Mouse (Mus musculus): ENCODE measurements around the gene Ficd.
A peak's percentile ranks its signal among the peaks of the same experiment; 100 is the strongest.

The Ficd gene

DNA sequence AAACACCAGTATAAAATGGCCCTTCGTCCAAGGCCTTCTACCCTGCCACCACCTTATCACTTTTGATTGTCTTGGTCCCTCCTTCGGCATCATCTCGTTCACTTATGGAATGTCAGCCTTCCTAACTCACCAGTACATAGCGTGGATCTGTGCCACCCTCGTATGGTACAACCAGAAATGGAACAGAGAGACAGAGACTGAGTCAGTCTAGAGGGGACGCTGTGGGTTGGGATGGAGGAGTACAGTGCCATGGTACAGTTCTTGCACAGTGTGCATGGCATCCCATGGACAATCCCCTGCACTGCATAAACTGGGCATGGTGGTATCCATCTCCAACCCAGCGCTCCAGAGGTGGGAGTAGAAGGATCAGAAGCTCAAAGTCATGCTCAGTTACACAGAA lies 6.9 kb upstream of the Ficd start:
- DNase-seq (ENCODE audit: low read depth in 1 of 2, low spot score in 2 of 2): no peak

DNA sequence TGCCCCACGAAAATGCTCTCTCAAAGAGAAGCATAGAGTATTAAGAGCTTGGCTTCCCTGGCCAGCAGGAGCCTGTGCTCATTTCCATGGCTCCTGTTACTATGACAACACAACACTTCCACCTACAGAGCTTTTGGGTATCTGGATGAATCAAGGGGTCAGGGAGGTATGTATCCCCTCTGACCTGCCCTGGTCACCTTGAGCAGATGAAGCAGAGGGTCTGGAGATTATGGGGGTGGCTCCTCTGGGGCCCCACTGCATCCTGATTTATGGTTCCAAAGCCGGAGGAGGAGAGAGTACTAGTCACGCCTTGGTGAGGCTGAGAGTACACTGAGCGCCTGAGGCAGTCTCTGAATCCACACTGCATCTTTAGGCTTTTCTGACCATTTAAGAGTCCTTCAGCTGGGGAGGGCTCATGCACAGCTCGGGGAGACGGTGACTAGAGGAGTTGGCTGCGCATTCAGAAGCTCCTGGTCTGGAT lies 4.9 kb upstream of the Ficd start:
- no peak for DNase-seq (ENCODE audit: low read depth in 1 of 2, low spot score in 2 of 2)

DNA sequence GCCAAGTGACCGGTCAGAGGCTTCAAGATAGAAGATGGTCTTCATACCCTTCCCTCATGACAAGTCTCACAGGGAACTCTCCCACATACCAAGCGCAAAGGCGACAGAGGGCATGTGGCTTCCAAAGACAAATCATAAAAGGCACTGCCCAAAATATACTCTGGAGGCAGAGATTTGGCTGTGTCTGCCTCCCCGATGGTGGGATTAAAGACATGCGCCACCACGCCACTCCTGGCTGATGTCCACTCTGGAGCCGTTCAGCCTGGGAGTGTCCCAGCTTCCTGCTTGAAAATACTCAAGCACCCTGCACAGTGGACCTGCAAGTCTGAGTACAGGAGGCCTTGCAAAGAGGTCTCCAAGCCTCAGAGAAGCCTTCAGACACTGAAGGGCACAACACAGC lies 4.4 kb upstream of the Ficd start:
- DNase-seq (ENCODE audit: low read depth in 1 of 2, low spot score in 2 of 2): no peak

DNA sequence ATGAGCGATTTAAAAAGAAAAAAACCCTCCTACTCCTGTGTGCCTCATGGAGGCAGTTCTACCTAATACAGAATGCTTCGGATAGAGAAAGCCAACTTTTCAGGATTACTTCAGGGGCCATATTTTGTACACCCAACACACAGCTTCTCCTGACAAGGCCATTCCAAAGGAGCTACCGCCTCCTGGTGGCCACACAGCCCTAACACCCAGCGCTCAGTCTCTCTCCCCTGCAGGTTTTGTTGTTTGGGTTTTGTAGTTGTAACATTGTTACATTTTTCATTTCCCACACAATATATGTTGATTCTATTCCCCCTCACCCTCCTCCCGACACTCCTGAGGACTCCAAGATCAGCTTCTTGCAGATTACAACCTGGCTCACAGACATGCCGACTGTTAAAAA lies 3.4 kb upstream of the Ficd start:
- DNase-seq (ENCODE audit: low read depth in 1 of 2, low spot score in 2 of 2): no peak

DNA sequence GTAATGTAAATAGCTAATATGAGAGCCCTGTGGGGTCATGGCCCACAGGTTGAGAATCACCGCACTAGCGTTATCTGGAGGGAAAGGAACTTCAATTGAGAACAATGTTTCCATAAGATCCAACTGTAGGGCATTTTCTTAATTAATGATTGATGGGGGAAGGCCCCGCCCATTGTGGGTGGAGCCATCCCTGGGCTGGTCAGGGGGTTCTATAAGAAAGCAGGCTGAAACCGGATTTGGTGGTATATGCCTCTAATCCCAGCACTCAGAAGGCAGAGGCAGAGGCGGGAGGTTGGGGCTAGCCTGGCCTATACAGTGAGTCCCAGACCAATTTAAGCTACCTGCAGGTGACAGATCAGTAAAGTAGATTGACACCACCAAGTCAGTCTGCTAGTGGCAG lies 1.2 kb upstream of the Ficd start:
- DNase-seq (ENCODE audit: low read depth in 1 of 2, low spot score in 2 of 2): no peak

DNA sequence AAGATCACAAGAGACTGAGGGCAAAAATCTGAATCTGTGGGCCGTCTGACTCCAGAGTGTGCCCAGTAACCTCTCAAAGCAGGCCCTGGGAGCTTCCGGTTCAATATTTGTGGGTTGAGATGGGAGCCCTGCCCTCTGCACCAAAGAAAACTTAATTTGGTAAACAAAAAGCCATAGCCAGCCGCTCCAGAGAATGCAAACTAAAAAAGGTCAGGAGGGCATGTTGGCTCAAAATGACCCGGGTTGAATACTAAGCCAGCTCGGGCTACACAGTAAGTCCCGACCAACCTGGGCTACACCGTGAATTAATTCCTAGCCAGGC lies 619 bp upstream of the Ficd start:
- no peak for DNase-seq (ENCODE audit: low read depth in 1 of 2, low spot score in 2 of 2)

DNA sequence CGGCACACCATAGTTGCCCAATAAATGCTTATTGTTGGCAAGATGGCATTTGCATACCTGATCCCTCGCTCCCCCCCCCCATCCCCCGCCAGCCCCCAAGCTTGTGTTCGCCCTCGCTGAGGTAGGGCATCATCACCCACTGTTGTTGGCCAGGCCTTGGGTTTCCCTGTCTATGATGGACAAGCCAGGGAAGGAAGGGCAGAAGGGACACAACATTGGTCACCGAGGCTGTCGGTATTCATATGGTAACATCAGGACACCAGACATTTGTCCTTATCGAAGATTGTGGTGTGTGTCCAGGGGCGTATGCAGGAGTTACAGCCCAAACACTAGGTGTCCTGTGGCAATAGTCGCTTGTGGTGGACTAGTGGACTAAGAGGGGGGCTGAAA lies 505 bp downstream of the Ficd start:
- DNase-seq (ENCODE audit: low read depth in 1 of 2, low spot score in 2 of 2): no peak

DNA sequence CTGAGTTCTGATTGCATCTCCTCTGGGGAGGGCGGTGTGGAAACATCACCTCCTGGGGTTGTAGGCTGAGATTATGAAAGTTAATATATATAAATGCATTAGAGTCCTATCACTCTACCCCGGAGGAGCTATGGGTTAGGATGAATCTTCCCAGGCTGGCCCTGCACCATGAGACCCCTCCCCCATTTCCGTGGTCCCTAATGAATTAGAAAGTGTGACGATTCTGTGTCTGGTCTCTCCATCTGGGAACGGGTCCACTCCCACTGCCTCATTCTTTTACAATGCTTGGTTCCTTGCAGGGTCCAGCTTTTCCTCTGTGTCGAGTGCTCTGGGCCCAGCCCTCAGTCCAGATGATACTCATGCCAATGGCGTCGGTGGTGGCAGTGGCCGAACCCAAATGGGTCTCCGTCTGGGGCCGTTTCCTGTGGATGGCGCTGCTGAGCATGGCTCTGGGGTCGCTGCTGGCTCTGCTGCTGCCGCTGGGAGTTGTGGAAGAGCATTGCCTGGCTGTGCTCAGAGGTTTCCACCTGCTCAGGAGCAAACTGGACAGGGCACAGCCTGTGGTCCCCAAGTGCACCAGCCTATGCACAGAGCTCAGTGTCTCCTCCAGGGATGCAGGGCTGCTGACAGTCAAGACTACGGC lies 1.0 kb downstream of the Ficd start:
- no peak for DNase-seq (ENCODE audit: low read depth in 1 of 2, low spot score in 2 of 2)

DNA sequence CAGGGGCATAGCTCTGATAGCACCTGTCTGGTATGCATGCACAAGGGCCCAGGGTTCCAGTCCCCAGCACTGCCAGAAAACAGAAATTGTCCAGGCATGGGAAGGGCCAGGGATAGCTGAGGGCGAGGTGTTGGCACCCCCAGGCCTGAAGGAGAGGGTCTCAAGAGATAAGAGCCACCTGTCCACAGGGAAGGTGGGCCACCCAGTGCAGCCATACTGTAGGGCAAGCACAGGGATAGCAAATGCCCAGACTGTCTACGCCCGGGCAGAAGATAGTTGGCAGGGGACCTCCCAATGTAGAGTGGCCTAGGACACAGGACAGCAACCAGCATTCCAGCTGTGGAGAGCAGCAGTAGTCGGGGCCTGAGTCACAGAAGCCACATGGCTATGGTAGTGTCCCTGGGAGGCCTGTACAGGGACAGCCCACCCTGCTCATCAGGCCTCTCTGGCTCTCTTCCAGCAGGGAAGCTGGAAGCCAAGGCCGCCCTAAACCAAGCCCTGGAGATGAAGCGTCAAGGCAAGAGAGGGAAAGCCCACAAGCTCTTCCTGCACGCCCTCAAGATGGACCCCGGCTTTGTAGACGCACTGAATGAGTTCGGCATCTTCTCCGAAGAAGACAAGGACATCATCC lies 2.1 kb downstream of the Ficd start:
- DNase-seq (ENCODE audit: low read depth in 1 of 2, low spot score in 2 of 2): no peak

DNA sequence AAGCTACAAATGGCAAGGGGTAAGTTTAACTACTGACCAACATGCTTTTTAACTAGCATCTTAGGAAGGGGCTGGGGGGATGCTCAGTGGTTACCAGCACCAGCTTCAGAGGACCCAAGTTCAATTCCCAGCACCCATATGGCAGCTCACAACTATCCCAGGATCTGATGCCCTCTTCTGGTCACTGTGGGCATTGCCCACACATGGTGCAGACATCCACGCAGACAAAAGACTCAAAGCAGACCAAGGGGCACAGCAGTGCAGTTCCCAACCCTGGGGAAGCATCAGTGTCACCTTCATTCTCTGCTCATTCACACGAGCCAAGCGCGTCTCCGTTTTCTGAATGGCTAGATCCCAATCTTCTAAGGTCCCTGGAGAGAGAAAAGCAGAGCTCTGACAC lies 12.0 kb downstream of the Ficd start:
- DNase-seq (ENCODE audit: low read depth in 1 of 2, low spot score in 2 of 2): no peak

DNA sequence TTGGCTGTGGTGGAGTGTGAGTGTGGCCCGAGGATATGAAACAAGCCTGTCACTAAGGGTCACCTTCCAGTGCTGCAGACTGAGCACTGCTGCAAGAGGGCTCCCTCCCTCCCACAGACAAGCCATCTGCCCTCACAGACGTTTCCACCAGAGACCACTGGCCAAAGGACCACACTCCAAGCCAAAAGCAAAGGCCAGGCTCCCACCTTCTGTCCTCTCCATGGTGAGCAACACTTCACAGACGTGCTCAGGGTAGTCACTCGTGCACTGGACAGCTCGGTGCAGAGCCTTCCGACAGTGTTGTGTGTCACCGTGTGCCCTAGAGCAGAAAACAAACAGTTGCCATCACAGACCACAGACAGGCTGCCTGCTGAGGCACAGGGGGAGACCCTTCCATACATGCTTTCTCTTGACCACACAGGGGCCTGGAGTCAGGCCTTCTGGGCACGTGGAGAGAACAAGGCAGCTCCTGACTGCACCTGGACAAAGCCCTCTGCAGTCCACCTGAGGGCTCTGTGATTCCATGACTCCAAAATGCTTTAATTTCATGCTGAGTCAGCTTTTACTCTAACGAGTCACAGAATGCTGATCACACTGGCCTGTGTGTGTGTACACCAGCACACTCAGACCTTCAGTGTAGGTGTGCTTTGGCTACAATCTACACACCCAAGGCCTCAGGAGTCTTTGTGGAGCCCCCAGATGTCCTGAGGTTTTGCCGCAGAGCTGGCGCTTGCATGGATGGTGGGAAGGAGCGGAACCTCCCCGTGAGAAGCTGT lies 13.1 kb downstream of the Ficd start:
- DNase-seq (ENCODE audit: low read depth in 1 of 2, low spot score in 2 of 2): no peak

DNA sequence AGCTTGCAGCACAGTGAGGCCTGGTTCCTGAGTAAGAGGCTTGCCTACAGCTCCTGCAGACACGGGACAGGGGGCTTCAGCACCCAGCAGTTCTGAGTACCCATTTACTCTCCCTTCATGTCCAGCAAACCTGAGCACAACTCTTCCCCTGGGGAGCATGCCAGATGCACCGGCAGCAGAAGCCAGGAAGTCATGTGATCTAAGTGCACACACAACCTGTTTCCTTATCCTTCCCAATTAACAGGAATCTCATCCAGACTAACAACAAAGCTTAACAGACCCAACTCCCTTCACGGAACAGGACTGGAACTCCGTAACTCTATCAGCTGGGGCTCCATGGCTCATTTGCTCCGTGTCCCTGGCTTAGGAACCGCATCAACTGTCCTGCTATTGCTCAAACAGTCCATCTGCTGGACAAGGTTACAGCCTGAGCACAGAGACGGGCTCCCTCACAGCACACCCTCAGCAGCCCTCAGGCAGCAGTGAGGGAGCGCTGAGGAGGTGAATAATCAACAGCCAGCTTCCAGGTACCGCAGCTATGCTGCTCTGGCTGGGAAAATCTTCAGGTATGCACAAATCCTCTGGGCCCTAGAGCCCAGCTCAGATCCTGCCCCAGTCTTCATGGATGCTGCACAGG lies 16.0 kb downstream of the Ficd start:
- DNase-seq (ENCODE audit: low read depth in 1 of 2, low spot score in 2 of 2): no peak

DNA sequence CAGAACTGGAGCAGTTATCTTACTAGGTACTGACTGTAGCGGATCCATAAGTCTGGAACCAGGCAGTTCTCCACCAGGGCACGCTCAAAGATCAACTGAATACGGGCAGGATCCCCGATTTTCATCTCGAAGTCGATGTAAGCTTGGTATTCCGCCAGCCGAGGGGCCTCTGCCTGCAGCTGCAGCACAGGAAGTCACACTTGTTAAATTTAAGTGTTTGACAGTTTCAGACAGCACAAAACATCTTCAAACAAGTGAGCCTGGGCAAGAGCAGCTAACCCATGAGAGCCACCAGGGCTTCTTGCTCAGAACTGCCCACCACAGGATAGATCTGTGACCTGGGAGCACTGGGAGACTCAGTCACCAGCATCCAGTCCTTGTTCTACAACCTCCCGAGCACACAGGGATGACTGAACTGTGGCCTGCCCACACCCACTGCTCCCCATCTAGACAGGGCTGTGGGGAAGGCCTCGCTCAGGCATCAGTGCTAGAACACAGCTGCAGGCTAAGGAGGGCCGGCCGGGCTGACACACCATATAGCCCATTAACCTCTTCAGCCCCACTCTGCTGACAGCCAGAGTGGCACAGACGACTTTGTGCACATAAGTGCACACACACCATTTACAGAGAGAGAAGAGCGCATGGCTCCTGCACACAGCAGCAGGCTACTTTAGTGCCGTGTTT lies 19.9 kb downstream of the Ficd start:
- no peak for DNase-seq (ENCODE audit: low read depth in 1 of 2, low spot score in 2 of 2)

DNA sequence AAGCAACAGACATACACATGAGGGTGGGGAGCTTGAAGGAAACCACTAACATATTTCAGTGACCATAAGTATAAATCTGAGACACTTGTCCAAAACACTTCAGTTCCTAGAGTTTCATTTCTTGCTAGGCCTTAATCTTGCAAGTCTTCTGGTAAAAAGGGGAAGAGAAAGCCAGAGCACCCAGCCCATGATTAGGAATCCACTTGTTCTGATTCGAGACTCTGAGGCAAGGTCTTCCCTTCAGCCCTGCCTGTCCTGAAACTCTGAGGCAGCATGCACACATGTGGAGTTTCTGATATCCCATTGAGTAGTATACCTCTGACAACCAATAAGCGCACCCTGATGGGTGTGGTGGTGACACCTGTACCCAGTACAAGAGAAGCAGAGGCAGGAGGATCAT lies 26.0 kb downstream of the Ficd start:
- no peak for DNase-seq (ENCODE audit: low read depth in 1 of 2, low spot score in 2 of 2)

DNA sequence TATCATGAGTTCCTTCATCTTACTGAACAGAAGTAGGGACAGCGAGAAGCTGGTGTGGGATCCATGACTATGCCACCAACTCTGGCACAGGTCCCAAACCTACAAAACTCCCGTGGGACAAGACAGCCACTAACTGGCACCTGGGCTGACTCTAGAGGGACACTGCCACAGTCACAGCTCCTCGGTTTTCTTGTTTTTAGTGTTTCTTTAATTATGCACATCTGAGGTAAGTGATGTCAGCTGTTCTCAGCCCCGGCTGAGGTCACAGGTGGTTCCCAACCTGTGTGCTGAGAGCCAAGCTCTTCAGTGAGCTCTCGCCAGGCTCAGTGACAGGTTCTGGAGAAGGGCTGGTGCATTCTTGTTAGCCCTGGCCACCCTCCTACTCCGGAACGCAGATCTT lies 28.8 kb downstream of the Ficd start:
- no peak for DNase-seq (ENCODE audit: low read depth in 1 of 2, low spot score in 2 of 2)

DNA sequence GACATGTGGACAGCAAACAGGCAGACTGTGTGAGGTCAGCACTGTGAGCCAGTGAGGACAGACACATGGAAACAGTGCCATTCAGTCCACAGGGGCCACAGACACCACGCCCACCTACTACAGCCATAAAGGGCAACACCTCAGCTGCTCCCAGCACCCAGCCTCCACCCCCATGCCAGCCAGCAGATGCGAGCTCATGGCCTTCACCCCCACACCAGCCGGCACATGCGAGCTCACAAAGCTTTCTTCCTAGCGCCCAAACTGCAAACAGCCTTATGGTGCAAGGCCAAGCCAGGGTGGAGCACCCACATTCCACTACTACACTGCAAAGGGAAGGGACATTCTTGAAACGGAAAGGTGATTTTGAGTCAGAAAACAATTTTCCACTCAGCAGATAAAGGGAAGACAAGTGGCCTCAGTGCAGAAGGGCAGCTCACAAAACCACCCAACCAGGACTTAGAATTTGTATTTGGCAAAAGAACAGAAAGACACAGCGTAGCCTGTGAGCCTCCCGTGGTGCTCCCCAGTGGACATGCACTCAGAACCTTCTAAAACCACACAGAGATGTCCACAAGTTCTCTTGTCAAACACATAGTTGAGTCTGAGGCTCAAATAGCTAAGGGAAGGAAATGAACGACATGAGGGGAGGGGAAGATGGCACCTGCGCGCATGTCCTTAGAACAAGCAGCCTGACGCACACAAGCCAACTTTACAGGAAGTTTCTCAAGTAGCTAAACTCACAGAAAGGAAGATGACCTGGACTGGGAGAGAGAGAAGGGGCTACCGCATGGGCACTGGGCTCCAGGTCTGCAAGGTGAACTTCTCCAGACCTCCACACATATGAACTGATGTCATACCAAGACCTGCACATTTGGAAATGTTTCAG lies 30.3 kb downstream of the Ficd start:
- no peak for DNase-seq (ENCODE audit: low read depth in 1 of 2, low spot score in 2 of 2)

DNA sequence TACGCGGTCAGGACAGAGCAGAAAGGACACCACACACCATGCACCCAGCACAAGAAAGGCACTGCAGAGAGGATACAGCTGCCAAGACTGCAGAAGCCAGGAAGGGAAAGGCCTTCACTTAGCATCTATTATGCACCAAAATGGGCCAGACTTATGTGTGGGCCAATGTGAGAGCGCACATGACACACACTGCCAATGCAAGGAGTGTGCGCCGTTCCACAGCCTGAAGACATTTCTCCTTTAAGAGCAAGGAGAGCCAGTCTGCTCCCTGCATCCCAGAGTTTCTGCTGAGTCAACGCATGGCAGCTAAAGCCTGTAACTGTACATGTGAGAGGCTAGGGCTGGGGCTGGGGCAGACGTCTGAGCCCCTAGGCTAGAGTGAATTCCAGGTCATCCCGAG lies 33.2 kb downstream of the Ficd start:
- DNase-seq (ENCODE audit: low read depth in 1 of 2, low spot score in 2 of 2): no peak

DNA sequence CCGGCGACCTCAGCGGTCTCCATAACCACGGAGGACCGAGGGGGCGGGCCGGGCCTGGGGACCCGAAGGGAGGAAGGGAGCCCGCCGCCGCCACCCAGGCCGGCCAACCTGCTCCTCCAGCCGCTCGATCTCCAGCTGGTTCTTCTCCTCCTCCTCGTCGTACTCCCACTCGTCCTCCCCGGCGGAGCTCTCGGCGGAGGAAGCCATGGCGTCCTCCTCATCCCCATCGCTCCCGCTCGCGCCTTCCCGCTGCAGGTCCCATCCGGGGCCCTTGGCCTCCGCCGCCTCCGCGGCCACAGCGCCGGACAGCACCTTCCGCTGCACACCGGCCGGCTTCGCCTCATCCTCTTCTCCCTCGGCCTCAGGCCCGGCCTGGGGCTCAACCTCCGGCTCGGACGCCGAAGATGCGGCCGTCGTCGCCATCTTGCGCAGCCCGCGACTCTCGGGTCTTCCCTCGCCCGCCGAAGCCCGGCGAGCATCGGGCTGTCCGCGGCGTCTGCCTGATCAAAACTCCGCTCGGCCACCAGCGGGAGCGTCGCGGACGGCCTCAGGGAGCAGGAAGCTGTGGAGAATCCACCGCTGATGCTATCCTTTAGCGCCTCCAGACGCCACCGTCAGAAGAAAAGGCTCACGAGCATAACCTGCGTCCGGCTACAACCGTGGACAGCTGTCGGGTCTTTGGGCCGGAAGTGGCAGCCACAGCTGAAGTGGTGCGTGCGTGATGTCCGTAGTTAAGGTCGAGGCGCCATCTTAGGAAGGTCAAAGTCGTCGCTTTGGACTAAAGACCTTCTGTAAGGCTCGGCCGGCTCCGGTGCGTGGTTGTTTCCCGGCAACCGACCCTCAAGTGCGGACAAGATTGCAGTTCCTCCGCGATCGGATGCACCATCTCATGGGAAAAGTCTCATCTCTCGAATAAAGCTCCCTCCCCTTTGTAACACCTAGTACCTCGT lies 35.9 kb downstream of the Ficd start:
- DNase-seq (ENCODE audit: low read depth in 1 of 2, low spot score in 2 of 2): peak; percentile 69 to 82

DNA sequence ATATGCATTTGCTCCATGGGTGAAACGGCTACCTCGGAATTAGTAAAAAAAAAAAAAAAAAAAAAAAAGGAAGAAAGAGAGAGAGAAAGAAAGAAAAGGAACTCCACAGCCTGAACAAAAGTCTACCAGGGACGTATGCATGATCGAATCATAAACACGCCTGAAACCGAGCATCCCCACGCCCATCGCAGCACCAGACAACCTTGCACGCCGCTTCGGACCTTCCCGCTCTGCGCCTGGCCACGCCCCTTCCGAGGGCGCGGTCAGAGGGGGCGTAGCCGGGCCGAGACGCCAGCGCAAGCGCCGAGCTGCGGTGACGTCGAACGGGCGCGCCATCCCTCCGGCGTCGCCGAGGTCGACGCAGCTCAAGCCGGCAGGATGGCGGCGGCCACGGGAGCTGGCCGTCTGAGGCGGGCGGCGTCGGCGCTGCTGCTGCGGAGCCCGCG lies 36.9 kb downstream of the Ficd start, which contains the start of the genes Sart3 and Iscu:
Sart3 (minus strand) TSS at position 61 of the 446 bp plus-strand sequence.
Iscu (plus strand) TSS at position 299 of the 446 bp plus-strand sequence.
- peak; percentile 89 to 95 for DNase-seq (ENCODE audit: low read depth in 1 of 2, low spot score in 2 of 2)
